Mouse (Mus musculus) CH12.LX (cell line): ENCODE measurements around the gene Ugcg. TPM values are rescaled to one million over a fixed set of nuclear protein-coding genes. Genes with fewer than 3 reads are reported as not detected.
A peak's percentile ranks its signal among the peaks of the same experiment; 100 is the strongest.

Experiments used
- DNase-seq: peaks from one replicate; pipeline ENCODE4 v3.0.0-alpha.2; 2013; ENCODE audit errors: extremely low read depth
- H3K27ac ChIP-seq: 2 replicates; pipeline ENCODE4 v1.5.1; 2012; ENCODE audit warnings: low read depth, mild to moderate bottlenecking, control low read depth, moderate library complexity; ENCODE audit not compliant: insufficient read depth
- H3K27me3 ChIP-seq: replicated peaks from 2 replicates; pipeline ENCODE3; 2012; ENCODE audit warnings: inconsistent platforms
- H3K36me3 ChIP-seq, 2 experiments: replicated peaks in 1 of 2; 2 replicates each; pipeline versions ENCODE3 to v1.6.1; 2012; ENCODE audit warnings: inconsistent platforms in 1 of 2, low read length in 1 of 2, mild to moderate bottlenecking in 1 of 2, mixed read lengths in 1 of 2, moderate library complexity in 1 of 2; ENCODE audit not compliant: control insufficient read depth in 1 of 2, insufficient read depth in 1 of 2
- H3K4me1 ChIP-seq, 2 experiments: 2 replicates each; pipeline ENCODE4 v1.6.1; 2012; ENCODE audit warnings: inconsistent platforms in 1 of 2, moderate library complexity in 1 of 2; ENCODE audit not compliant: insufficient read depth in 2 of 2, control insufficient read depth in 1 of 2
- H3K4me2 ChIP-seq: 2 replicates; pipeline ENCODE4 v1.6.1; 2012; ENCODE audit warnings: low read depth, mild to moderate bottlenecking, control low read depth; ENCODE audit not compliant: poor library complexity, insufficient read depth, severe bottlenecking
- H3K4me3 ChIP-seq, 3 experiments: fragments of 150-350 bp in 1 of 3; sonication (generic) in 1 of 3; replicated peaks in 1 of 3; 2 replicates each; pipeline versions ENCODE3 to v1.5.1; 2011 to 2012; ENCODE audit warnings: low read depth in 2 of 3, low read length in 2 of 3, mild to moderate bottlenecking in 2 of 3, moderate library complexity in 2 of 3, control low read depth in 1 of 3, improper control_type of control experiment in 1 of 3, inconsistent platforms in 1 of 3, mixed read lengths in 1 of 3; ENCODE audit not compliant: poor library complexity in 1 of 3
- H3K79me2 ChIP-seq: replicated peaks from 2 replicates; pipeline ENCODE4 v1.6.1; 2012; ENCODE audit warnings: mild to moderate bottlenecking, moderate library complexity; ENCODE audit not compliant: control insufficient read depth, poor library complexity, insufficient read depth, severe bottlenecking; ENCODE audit errors: extremely low read depth
- H3K9ac ChIP-seq: 2 replicates; pipeline ENCODE4 v1.6.1; 2012; ENCODE audit warnings: low read depth, mild to moderate bottlenecking, control low read depth, moderate library complexity; ENCODE audit not compliant: insufficient read depth
- H3K9me3 ChIP-seq: replicated peaks from 2 replicates; pipeline ENCODE3; 2012; ENCODE audit warnings: low read length, inconsistent platforms, mixed read lengths
- BHLHE40 ChIP-seq: IDR thresholded peaks from 2 replicates; pipeline ENCODE4 v1.6.1; 2011; ENCODE audit warnings: mild to moderate bottlenecking, low read depth, low read length, improper control_type of control experiment
- CHD1 ChIP-seq: IDR thresholded peaks from 2 replicates; pipeline ENCODE4 v1.6.1; 2012; ENCODE audit warnings: low read depth, low read length, improper control_type of control experiment, inconsistent platforms
- CHD2 ChIP-seq: IDR thresholded peaks from 2 replicates; pipeline ENCODE4 v1.6.1; 2011; ENCODE audit warnings: low read length, improper control_type of control experiment
- CTCF ChIP-seq, 2 experiments: IDR thresholded peaks in 1 of 2; conservative IDR thresholded peaks in 1 of 2; 2 replicates each; pipeline ENCODE4 v1.5.1; 2011 to 2012; ENCODE audit warnings: low read depth in 2 of 2, low read length in 2 of 2, improper control_type of control experiment in 1 of 2, inconsistent platforms in 1 of 2, mild to moderate bottlenecking in 1 of 2, moderate library complexity in 1 of 2
- E2F4 ChIP-seq: IDR thresholded peaks from 2 replicates; pipeline ENCODE4 v1.6.1; 2011; ENCODE audit warnings: low read depth, low read length, improper control_type of control experiment; ENCODE audit not compliant: insufficient replicate concordance
- ELF1 ChIP-seq: IDR thresholded peaks from 2 replicates; pipeline ENCODE4 v1.6.1; 2014; ENCODE audit warnings: low read depth, mild to moderate bottlenecking, inconsistent platforms, low read length, improper control_type of control experiment
- EP300 ChIP-seq: IDR thresholded peaks from 2 replicates; pipeline ENCODE4 v1.6.1; 2011; ENCODE audit warnings: low read length, improper control_type of control experiment
- ETS1 ChIP-seq: conservative IDR thresholded peaks from 2 replicates; pipeline ENCODE4 v1.6.1; 2012; ENCODE audit warnings: low read depth, mild to moderate bottlenecking, inconsistent platforms, low read length, improper control_type of control experiment, moderate library complexity
- GABPA ChIP-seq: IDR thresholded peaks from 2 replicates; pipeline ENCODE4 v1.6.1; 2012; ENCODE audit warnings: low read depth, low read length, improper control_type of control experiment, inconsistent platforms; ENCODE audit not compliant: insufficient replicate concordance
- HCFC1 ChIP-seq: IDR thresholded peaks from 2 replicates; pipeline ENCODE4 v1.6.1; 2012; ENCODE audit warnings: low read depth, mild to moderate bottlenecking, inconsistent platforms, low read length, improper control_type of control experiment
- IRF4 ChIP-seq: IDR thresholded peaks from 2 replicates; pipeline ENCODE4 v1.6.1; 2014; ENCODE audit warnings: low read depth, mild to moderate bottlenecking, inconsistent platforms, low read length, improper control_type of control experiment
- JUN ChIP-seq: IDR thresholded peaks from 2 replicates; pipeline ENCODE4 v1.6.1; 2011; ENCODE audit warnings: low read depth, mild to moderate bottlenecking, low read length, improper control_type of control experiment, moderate library complexity; ENCODE audit not compliant: insufficient read depth
- JUND ChIP-seq: conservative IDR thresholded peaks from 2 replicates; pipeline ENCODE4 v1.6.1; 2011; ENCODE audit warnings: low read depth, low read length, improper control_type of control experiment
- KAT2A ChIP-seq: IDR thresholded peaks from 2 replicates; pipeline ENCODE4 v1.6.1; 2012; ENCODE audit warnings: low read length, improper control_type of control experiment, inconsistent platforms; ENCODE audit not compliant: insufficient replicate concordance
- MAFK ChIP-seq: IDR thresholded peaks from 2 replicates; pipeline ENCODE4 v1.6.1; 2011; ENCODE audit warnings: low read length, improper control_type of control experiment; ENCODE audit not compliant: insufficient replicate concordance
- MAX ChIP-seq: IDR thresholded peaks from 2 replicates; pipeline ENCODE4 v1.6.1; 2011; ENCODE audit warnings: low read length, improper control_type of control experiment
- MAZ ChIP-seq: IDR thresholded peaks from 2 replicates; pipeline ENCODE4 v1.6.1; 2012; ENCODE audit warnings: low read depth, mild to moderate bottlenecking, inconsistent platforms, low read length, improper control_type of control experiment, moderate library complexity
- MEF2A ChIP-seq: IDR thresholded peaks from 2 replicates; pipeline ENCODE4 v1.6.1; 2014; ENCODE audit warnings: low read depth, mild to moderate bottlenecking, inconsistent platforms, low read length, improper control_type of control experiment, borderline replicate concordance
- MXI1 ChIP-seq: IDR thresholded peaks from 2 replicates; pipeline ENCODE4 v1.6.1; 2011; ENCODE audit warnings: mild to moderate bottlenecking, low read depth, low read length, improper control_type of control experiment
- MYC ChIP-seq: IDR thresholded peaks from 2 replicates; pipeline ENCODE4 v1.6.1; 2011; ENCODE audit warnings: low read depth, mild to moderate bottlenecking, improper control_type of control experiment, low read length
- NELFE ChIP-seq: IDR thresholded peaks from 2 replicates; pipeline ENCODE4 v1.6.1; 2011; ENCODE audit warnings: low read depth, low read length, improper control_type of control experiment
- NRF1 ChIP-seq: IDR thresholded peaks from 2 replicates; pipeline ENCODE4 v1.6.1; 2014; ENCODE audit warnings: low read depth, mild to moderate bottlenecking, inconsistent platforms, low read length, improper control_type of control experiment, moderate library complexity
- PAX5 ChIP-seq: IDR thresholded peaks from 2 replicates; pipeline ENCODE4 v1.6.1; 2012; ENCODE audit warnings: low read length, inconsistent platforms, mixed read lengths
- POLR2A ChIP-seq: IDR thresholded peaks from 2 replicates; pipeline ENCODE4 v1.6.1; 2011; ENCODE audit warnings: low read depth, mild to moderate bottlenecking, improper control_type of control experiment, low read length
- POLR2AphosphoS2 ChIP-seq: IDR thresholded peaks from 2 replicates; pipeline ENCODE4 v1.6.1; 2011; ENCODE audit warnings: low read depth, low read length, improper control_type of control experiment
- RAD21 ChIP-seq: IDR thresholded peaks from 2 replicates; pipeline ENCODE4 v1.6.1; 2011; ENCODE audit warnings: low read depth, mild to moderate bottlenecking, low read length, improper control_type of control experiment, moderate library complexity
- RCOR1 ChIP-seq: conservative IDR thresholded peaks from 2 replicates; pipeline ENCODE4 v1.6.1; 2012; ENCODE audit warnings: low read depth, mild to moderate bottlenecking, inconsistent platforms, low read length, improper control_type of control experiment
- SMC3 ChIP-seq: IDR thresholded peaks from 2 replicates; pipeline ENCODE4 v1.6.1; 2011; ENCODE audit warnings: low read depth, low read length, improper control_type of control experiment
- TBP ChIP-seq: conservative IDR thresholded peaks from 2 replicates; pipeline ENCODE4 v1.6.1; 2011; ENCODE audit warnings: low read depth, low read length, improper control_type of control experiment
- TCF12 ChIP-seq: IDR thresholded peaks from 2 replicates; pipeline ENCODE4 v1.6.1; 2014; ENCODE audit warnings: low read depth, mild to moderate bottlenecking, inconsistent platforms, low read length, improper control_type of control experiment
- UBTF ChIP-seq: IDR thresholded peaks from 2 replicates; pipeline ENCODE4 v1.6.1; 2012; ENCODE audit warnings: low read depth, mild to moderate bottlenecking, inconsistent platforms, low read length, improper control_type of control experiment, moderate library complexity
- USF1 ChIP-seq: IDR thresholded peaks from 2 replicates; pipeline ENCODE4 v1.6.1; 2014; ENCODE audit warnings: low read depth, mild to moderate bottlenecking, inconsistent platforms, low read length, improper control_type of control experiment
- USF2 ChIP-seq: conservative IDR thresholded peaks from 2 replicates; pipeline ENCODE4 v1.6.1; 2011; ENCODE audit warnings: low read depth, low read length, improper control_type of control experiment
- ZC3H11A ChIP-seq: IDR thresholded peaks from 2 replicates; pipeline ENCODE4 v1.6.1; 2012; ENCODE audit warnings: low read depth, mild to moderate bottlenecking, inconsistent platforms, low read length, improper control_type of control experiment
- ZKSCAN1 ChIP-seq: IDR thresholded peaks from 2 replicates; pipeline ENCODE4 v1.6.1; 2012; ENCODE audit warnings: low read depth, inconsistent platforms, low read length, improper control_type of control experiment, borderline replicate concordance
- ZMIZ1 ChIP-seq: IDR thresholded peaks from 2 replicates; pipeline ENCODE4 v1.6.1; 2012; ENCODE audit warnings: low read depth, mild to moderate bottlenecking, inconsistent platforms, low read length, improper control_type of control experiment
- dilution Hi-C: fragments of 300-500 bp; cut with MboI; formaldehyde crosslinking; loops from 2 replicates; pipeline ENCODE4 v1.14.3; 2020; ENCODE audit warnings: low sequenced_read_pairs; ENCODE audit not compliant: extremely low pct_unique_long_range_greater_than_20kb, extremely low pct_ligation_motif_present
- in situ Hi-C: fragments of 300-500 bp; cut with MboI; formaldehyde crosslinking; loops from 3 replicates; pipeline ENCODE4 v1.14.3; 2019; ENCODE audit warnings: low sequenced_read_pairs, low pct_ligation_motif_present, low pct_unique_long_range_greater_than_20kb, mixed read lengths
- polyA plus RNA-seq: library from polyadenylated mRNA; unstranded; fragments of >175 nt; gene quantifications from 2 replicates; pipeline ENCODE4 v1.2.1, GENCODE M21; 2012; ENCODE audit warnings: low read depth; ENCODE audit not compliant: insufficient read length
- total RNA-seq, 2 experiments: library from RNA; depleted of rRNA; stranded (reverse); fragments of 300-350 nt in 1 of 2; fragments of >200 nt in 1 of 2; gene quantifications; 2 replicates each; pipeline ENCODE4 v1.2.3; 2012 to 2014

The Ugcg gene
- total and polyA plus RNA-seq, 3 experiments = 25.8 to 69.5 (median 28.7) TPM

GRCm38 (mm10) chr4:59254397-59254796 lies 65.3 kb downstream of the Ugcg start (continued):
- TF ChIP-seq USF1 = peak; percentile 77
- peak; percentile 69; the same call in 1 of the 2 replicates for TF ChIP-seq TCF12
- TF ChIP-seq E2F4 = no peak
- no peak for TF ChIP-seq ZMIZ1
- no peak; the same call in 1 of the 2 replicates for TF ChIP-seq RAD21
- TF ChIP-seq ZC3H11A = no peak

GRCm38 (mm10) chr4:59255988-59256387 lies 66.9 kb downstream of the Ugcg start:
- Histone ChIP-seq H3K9ac (no peak overlapping the region), H3K36me3 (no peaks in the 10 kb centered on the region), H3K4me1 (peaks cover 17 to 60% of the 10 kb centered on the region in 2 experiments), H3K9me3 (no peaks in the 10 kb centered on the region), H3K4me3 (no peak overlapping the region), H3K27ac (0 out of 2 replicates have a peak overlapping the region, but pooled peaks have one; percentile 13), H3K79me2 (no peaks in the 10 kb centered on the region), H3K4me2 (0 out of 2 replicates have a peak overlapping the region, but pooled peaks have one; percentile 15), H3K27me3 (no peaks in the 10 kb centered on the region)
- peak; percentile 62 for DNase-seq
- dilution Hi-C loops (no loop called here), in situ Hi-C loops (no loop called here)
- TF ChIP-seq ELF1 (no peak; the same call in 1 of the 2 replicates), MYC (peak; percentile 52; the same call in 1 of the 2 replicates), CHD1 (no peak), NRF1 (no peak), MAZ (peak; percentile 56; the same call in 1 of the 2 replicates), CTCF (conservative IDR thresholded peaks at IDR 0.05 in 1 of 2, IDR thresholded peaks at IDR 0.05 in 1 of 2; ENCODE audit: low read depth in 2 of 2, low read length in 2 of 2) (no peak), POLR2A (no peak), KAT2A (no peak), MEF2A (0 out of 2 replicates have a peak, but pooled peaks have one; percentile 46), IRF4 (peak; percentile 51; the same call in 1 of the 2 replicates), PAX5 (no peak), ETS1 (peak; percentile 74; the same call in 1 of the 2 replicates), SMC3 (no peak), NELFE (no peak), MAFK (no peak), MXI1 (peak; percentile 66), BHLHE40 (peak; percentile 64), JUND (peak; percentile 72), HCFC1 (peak; percentile 38; the same call in 1 of the 2 replicates), MAX (peak; percentile 51; the same call in 1 of the 2 replicates), TCF12 (peak; percentile 74; the same call in 1 of the 2 replicates), USF1 (no peak), CHD2 (peak; percentile 56), EP300 (peak; percentile 76), TBP (no peak), GABPA (no peak), ZKSCAN1 (no peak), RCOR1 (no peak), JUN (peak; percentile 29; the same call in 1 of the 2 replicates), POLR2AphosphoS2 (no peak), ZC3H11A (no peak), USF2 (no peak), RAD21 (no peak; the same call in 1 of the 2 replicates), ZMIZ1 (no peak), E2F4 (no peak), UBTF (no peak)
